Mouse (Mus musculus) liver, adult 10 weeks (tissue): ENCODE measurements around the gene Zap70. TPM values are rescaled to one million over a fixed set of nuclear protein-coding genes. Genes with fewer than 3 reads are reported as not detected.

Experiments used
- polyA plus RNA-seq: library from polyadenylated mRNA; stranded (reverse); fragments of 350-450 nt; fragmentation: Illumina TruSeq; extraction: RNeasy Lipid Tissue Mini Kit (QIAGEN cat#74804); gene quantifications from one replicate; pipeline ENCODE4 v1.2.3, GENCODE M21; 2014; ENCODE audit warnings: low read depth, low replicate concordance

The Zap70 gene
- polyA plus RNA-seq: 1.1 TPM

GRCm38 (mm10) chr1:36761568-36761967 is at the start of gene Zap70:
Gene Zap70 (plus strand): TSS chr1:36761798.

GRCm38 (mm10) chr1:36714311-36714710 is 47.3 kb upstream of the Zap70 start, which contains the start of gene Actr1b:
Gene Actr1b (minus strand): TSS chr1:36714422.

Other genes starting within 250 kb of the Zap70 start
- 4.3 TPM for gene Cnnm3, start 249.9 kb upstream of the Zap70 start, polyA plus RNA-seq
- not detected for gene Ankrd23, start 224.9 kb upstream of the Zap70 start, polyA plus RNA-seq
- gene Gm42417, start 222.4 kb upstream of the Zap70 start, polyA plus RNA-seq: 0.34 TPM
- 1.3 TPM for gene Ankrd39, start 214.4 kb upstream of the Zap70 start, polyA plus RNA-seq
- 0.42 TPM for gene Sema4c, start 203.4 kb upstream of the Zap70 start, polyA plus RNA-seq
- not detected for gene Fam178b, start 78.6 kb upstream of the Zap70 start, polyA plus RNA-seq
- gene Cox5b, start 70.3 kb upstream of the Zap70 start, polyA plus RNA-seq: 188 TPM
- gene 4933424G06Rik, start 51.6 kb upstream of the Zap70 start, polyA plus RNA-seq: not detected
- gene Actr1b, start 47.4 kb upstream of the Zap70 start, polyA plus RNA-seq: 11.0 TPM
- 11.2 TPM for gene Tmem131, start 181.9 kb downstream of the Zap70 start, polyA plus RNA-seq